Mouse (Mus musculus) frontal cortex, postnatal 25 days (tissue): ENCODE measurements around the gene Tas2r137.

Experiments
- DNase-seq, 2 experiments: peaks; one replicate each; pipeline ENCODE4 v3.0.0; 2022; ENCODE audit warnings: low spot score in 2 of 2

Tas2r137 gene

DNA sequence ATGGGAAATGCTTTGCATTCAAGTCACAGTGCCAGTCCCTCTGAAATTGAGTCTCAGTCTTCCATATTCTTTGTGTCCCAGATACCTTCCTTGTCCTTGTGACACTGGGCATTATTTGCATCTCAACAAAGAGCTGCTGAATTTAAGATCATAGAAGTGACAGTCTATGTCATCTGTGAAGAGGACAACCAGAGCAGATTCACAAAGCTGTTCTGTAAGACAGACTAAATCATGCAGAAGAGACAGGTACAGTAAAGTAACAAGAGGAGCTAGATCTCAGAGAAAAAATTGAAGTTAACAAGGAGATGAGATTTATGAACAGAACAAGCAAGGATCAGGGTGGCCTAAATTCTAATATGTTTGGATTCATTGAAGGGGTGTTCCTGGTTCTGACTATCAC lies at the start of gene Tas2r137:
Gene Tas2r137 (plus strand): TSS at position 301 of the 400 bp plus-strand sequence.
- DNase-seq = no peak

DNA sequence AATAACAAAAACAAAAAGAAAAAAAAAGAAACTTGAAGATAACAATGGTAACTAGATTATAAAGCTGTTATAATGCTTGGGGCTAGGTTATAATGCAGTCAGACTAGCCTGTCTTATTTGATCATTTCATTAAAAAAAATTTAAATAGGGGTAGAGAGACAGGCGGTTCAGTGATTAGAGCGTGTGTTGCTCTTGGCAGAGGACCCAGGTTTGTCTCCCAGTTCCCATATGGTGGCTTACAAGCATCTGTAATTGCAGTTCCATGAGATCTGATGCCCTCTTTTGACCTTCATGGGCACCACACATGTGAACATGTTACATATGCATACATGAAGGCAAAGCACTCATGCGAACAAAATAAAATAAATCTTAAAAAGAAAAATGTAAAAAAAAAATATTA lies 49.8 kb upstream of the Tas2r137 start:
- DNase-seq = no peak

DNA sequence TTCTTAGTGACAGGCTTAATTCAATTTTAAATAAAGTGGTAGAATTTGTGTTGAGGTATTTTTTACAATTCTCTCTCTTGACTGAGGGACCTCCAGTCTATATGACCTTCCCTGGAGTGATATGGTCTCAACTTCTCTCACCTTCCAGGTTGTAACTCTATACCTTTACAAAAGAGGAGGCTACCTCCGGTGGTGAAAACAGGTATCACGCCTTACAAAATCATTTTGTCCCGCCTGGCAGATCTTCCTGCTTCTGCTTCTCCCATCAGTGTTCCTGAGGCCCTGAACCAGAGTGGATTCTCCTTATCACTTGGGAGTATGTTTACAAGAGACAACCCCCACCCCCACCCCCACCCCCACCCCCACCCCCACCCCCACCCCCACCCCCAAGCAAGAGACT lies 49.3 kb upstream of the Tas2r137 start:
- DNase-seq = no peak

DNA sequence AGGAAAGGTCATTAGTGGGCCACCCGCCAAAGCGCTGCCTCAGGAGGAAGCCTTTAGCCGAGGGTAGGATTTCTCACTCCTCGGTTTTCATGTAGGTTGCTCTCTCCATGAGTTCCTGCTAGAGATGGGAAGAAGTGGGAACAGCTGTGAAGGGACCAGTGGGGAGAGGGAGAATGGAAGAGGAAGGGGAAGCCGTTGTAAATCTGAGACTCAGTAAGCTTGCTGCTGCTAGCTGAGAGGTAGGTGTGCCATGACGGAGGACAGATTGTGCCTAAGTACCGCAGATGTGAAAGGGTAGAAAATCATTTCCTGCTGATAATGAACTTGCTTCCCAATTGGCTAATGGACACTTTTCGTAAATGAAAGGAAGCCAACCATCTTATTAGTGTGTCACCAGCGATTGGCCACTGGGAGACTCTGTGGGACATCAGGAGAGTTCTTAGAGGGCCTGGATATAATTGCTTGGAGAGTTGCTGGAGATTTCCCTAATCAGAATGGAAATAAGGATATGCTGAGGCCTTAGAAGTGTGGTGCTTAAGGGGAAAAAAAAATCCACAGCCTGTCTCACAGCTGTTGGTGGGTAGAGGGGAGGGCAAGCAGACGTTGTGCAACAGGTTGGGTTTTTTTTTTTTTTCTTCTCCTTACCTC lies 47.6 kb upstream of the Tas2r137 start:
- no peak for DNase-seq

DNA sequence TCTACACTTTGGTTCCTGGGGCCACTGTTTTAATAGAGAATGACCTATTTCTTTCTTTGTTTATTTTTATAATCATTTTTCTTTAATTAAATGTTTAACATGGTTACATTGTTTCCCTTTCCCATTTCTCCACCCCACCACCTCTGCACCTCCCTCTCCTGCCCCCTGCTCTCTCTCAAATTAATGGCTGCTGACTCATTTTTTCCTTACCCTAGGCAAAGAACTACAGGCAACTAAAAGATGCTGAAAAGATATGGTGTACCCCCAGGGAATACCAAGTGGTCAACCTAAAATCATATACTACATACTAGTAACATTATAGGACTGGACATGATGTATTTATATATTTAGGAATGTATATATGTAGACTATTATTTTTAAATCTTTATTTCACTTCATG lies 42.4 kb upstream of the Tas2r137 start:
- DNase-seq = no peak

DNA sequence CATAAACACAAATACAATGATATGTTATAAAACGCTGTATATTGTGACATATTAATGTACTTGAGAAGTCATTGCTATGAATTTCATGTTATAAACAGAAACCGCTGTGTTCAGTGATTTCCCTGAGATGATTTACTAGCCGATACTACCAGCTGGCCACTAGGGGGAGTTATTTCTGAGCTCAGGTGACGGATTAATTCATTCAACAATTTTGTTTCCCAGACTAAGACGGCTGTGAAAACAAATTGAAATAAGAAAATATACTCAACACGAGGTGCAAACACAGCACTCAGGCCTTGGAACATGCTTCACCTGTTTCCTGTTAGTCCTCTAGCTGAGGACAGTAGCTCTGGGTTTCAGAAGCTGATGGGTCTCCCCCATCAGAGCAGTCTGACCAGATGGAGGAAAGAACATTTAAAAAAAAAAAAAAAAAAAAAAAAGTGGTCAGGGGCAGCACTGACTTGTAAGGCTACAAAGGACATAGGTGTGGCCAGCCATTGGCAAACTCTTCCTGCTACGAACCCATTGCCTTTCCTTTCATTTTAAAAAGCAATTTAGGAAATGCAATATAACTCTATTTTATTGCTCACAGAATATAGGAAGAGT lies 36.5 kb upstream of the Tas2r137 start:
- DNase-seq = no peak

DNA sequence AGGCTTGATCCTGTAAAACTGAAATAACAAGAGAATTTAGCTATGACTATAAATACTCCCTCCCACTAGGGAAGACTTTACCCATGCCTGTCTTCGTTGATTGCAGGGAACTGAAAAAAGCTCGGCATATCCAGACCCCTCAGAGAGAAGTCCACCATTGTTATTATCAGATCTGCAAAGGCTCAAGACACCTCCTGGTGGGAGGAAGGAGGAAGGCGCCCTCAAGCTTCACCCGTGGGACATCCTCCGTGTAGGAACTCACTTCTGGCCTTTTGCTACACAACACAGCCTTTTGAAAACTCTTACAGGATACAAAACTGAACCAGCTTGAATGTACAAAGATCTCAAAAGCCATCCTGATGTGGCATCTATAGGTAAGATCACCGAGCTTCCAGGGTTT lies 25.3 kb upstream of the Tas2r137 start:
- DNase-seq = no peak

DNA sequence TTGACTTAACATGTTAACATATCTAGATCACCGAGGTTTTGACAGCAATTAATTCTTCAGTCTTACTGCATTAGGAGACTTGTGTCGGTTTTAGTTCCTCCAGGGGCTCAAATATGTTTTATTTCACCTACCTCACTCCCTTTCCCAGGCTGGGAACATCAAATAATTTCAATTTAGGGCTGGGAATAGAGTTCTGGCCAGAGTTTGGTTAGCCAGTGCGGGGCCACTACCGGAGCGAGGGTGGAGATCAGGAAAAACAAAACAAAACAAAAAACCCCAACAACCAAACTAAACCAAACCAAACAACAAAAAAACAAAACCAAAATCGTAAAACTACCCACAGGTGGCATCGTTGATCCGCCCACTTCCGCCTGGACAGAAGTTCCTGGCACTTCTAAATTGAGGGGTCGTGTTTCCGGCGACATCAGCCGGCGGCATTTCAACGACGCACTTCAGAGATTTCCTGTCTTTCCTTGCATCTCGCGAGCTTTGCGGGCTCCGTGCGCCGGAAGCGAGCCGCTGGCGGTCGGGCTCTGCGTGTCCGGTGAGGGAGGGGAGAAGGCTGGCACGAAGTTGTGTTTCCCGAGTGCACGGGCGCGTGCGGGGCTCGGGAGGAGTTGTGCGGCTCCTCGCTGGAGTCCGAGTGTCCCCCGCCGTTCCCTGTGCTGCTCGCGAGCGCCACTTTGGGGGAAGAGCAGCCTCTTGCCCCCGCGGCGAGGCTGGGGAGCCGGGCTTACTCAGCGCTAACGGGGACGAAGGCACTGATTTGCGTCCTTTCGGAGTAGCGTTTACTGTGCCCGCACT lies 19.9 kb upstream of the Tas2r137 start, which contains the start of gene Ssbp1:
Gene Ssbp1 (plus strand): TSS at position 437 of the 804 bp plus-strand sequence.
- DNase-seq = peak; percentile 81 to 85

DNA sequence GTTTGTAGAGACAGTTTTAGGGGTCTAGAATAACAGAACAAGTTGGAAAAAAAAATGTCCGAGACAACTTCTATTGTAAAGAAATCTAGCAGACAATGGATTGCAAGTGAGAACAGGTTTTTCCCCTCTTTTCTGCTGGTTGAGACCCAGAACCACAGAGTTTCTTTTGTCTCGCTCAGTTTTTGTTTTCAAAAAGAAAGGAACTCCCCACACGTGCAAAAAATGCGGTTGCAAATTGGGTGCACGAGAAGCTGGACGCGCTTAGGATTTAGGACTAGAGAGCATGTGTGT lies 19.4 kb upstream of the Tas2r137 start:
- no peak for DNase-seq

DNA sequence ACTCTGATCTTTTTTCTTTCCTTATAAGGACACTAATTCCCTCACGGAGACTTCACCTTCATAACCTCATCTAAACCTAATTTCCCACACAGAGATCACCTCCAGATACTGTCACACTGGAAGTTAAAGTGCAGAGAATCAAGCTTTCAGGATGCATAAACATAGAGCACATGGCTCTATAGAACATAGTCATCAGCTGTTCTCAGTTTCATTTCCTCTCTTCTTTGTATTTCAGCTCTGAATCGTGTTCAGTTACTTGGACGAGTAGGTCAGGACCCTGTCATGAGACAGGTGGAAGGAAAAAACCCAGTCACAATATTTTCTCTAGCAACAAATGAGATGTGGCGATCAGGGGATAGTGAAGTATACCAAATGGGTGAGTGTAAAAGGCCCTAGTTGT lies 14.9 kb upstream of the Tas2r137 start:
- no peak for DNase-seq

DNA sequence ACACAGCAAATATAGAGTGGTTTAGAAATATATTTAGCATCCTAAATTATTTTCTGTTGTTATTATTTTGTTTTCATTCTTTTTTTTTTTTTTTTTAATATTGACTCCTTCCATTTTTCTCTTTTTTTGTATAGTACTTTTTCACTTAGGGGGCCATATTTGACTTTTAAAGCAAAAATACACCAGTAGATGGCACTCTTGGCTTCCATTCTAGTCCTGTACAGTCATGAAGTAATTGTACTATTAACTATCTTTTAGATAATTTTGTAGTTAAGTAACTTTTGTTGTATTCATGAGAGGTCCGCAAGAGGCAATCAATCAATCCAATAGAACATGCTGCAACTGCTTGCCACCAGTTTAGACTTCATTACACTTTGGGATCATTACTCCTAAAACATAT lies 11.3 kb upstream of the Tas2r137 start:
- no peak for DNase-seq

DNA sequence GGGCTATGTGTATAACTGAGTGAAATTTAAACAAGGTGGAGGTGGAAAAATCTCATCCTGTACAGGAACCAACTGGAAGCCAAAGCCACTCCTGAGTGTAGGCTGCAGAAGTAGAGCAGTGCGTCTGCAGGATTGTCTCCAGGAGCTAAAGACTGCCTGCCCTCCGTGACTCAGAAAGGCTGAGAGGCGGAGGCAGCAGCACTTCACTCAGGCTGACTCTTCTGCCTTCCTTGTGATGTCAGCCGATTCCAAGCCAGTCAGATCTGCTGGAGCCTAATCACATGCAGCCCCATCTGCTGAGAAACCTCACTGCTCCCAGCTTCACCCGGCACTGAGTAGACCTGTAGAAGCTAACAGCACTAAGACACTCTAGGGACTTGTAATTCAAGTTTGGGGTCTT lies 8.7 kb upstream of the Tas2r137 start:
- DNase-seq = no peak

DNA sequence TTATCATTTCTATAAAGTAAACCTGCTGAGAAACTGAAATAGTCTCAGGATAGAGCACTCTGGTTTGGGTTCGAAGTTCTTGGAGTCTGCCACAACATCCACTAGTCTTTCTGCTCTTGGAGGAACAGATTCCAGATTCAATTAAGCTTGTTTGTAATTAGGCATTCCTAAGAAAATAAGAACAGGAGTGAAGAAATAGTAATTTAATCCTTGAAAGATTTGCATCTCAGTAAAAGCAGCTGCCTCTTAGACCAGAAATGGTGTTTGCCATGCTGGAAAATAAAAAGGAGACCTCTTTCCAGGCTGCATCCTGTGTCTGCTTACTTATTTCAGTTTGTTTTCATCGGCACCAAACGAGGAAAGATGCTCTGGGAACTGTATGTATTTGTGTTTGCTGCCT lies 2.2 kb downstream of the Tas2r137 start, which contains the start of gene Tas2r108:
Gene Tas2r108 (plus strand): TSS at position 301 of the 400 bp plus-strand sequence.
- DNase-seq = no peak

DNA sequence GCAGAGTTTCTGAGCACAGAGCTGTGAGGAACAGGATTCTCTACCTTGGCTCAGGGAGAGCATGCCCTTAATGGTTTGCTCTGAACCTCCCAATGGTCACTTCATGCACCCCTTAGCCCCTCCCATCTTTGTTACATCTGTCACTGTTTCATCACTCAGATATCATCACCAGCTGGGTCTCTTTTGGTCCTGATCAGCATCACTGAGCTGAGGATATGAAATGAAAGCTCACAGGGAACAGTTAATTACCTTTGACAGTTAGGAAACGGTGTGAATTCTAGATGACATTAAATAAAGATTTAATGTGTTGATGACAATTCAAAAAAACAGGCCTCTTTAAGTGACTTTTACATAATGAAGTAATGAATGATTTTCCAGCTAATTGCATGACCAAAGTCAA lies 28.4 kb downstream of the Tas2r137 start, which contains the start of gene Prss37:
Gene Prss37 (minus strand): TSS at position 101 of the 400 bp plus-strand sequence.
- no peak for DNase-seq
